Mouse (Mus musculus) erythroblast, embryonic 14.5 days (primary cell): ENCODE data around the gene Btbd9.

Source experiments
- GATA1 ChIP-seq: IDR thresholded peaks from 2 replicates; pipeline ENCODE4 v1.6.1; 2012; ENCODE audit warnings: low read length, inconsistent platforms, mixed read lengths
- TAL1 ChIP-seq: IDR thresholded peaks from 3 replicates; pipeline ENCODE4 v1.6.1; 2012; ENCODE audit warnings: low read length, inconsistent platforms, mixed read lengths

DNA sequence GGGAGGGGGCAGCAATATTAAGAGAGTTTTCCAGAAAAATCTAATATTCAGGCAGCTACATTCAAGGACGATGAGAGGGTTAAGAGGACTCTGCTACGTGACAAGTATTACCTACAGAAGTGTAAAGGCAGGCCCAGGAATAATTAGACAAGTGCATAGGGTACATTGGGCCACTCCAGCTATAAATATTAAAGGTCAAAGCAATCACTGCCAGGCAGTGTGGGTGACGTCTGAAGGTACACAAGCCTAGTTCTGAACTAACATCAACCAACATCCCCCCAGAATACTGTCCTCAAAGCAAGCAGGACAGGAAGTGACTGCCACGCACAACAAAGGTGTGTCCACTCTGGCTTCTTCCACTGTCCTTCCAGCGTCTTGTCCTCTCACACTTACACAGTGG is 77.5 kb downstream of the Btbd9 start:
- no peak for TF ChIP-seq TAL1
- no peak for TF ChIP-seq GATA1
